Mouse (Mus musculus) left cerebral cortex, postnatal 4 days (tissue): Measurements from ENCODE around the gene Gm36864. TPM values are rescaled to one million over a fixed set of nuclear protein-coding genes. Genes with fewer than 3 reads are reported as not detected.
"Not testable (repeated sequence)": the region's sequence is repeated elsewhere in the genome, so short reads cannot be mapped to it uniquely, and the experiment has no call there.

Experiments used
- DNase-seq: peaks from one replicate; pipeline ENCODE4 v3.0.0-alpha.2; 2022
- intact Hi-C: fragments of 180-260 bp; cut with DNase I; formaldehyde crosslinking; loops from one replicate; pipeline ENCODE4 v1.15.1; 2025
- total RNA-seq, 2 experiments: library from RNA; stranded (reverse); gene quantifications; 2 replicates each; pipeline ENCODE4 v1.2.3; 2021

The Gm36864 gene
- not detected for total RNA-seq

DNA sequence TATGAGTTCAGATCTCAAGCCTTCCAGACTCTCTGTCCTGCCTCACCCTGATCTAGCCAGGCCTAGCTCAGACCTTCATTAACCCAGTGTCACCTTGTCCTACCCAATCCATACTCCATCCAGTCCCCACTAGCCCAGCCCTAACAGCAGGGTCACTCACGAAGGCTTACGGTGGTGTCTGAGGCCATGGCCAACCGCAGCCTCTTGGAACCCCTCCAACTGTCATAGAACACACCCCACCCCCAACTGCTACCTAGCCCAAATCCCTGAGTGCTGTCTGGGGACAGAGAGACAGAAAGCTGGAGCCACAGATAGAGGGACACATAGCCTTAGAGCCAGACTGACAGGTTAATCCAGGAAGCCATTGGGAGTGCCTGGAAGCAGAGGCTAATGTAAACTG lies at the start of gene Gm36864:
Gene Gm36864, plus strand, starts transcription at position 269 of the 400 bp plus-strand sequence.
- intact Hi-C loops, result no loop called here
- DNase-seq, result no peak

DNA sequence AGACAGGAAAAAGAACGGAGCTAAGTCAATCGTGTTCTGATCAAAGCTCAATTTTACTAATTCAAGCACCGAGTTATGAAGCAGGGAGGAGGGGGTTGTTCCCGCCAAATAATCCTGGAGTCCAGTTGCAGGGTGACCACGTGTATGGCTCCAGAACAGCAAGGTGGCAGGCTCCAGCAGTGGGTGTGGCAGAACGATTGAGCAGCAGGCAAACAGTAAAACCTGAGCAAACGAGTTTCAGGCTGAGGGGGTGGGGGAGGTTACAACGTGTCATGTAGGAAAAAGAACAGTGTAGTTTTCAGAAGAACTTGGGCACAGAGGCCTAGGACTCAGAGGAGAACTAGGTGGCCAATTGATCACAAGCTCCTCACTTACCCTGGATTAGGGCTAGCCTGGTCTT lies 49.5 kb upstream of the Gm36864 start:
- intact Hi-C loops, result not testable (repeated sequence)

DNA sequence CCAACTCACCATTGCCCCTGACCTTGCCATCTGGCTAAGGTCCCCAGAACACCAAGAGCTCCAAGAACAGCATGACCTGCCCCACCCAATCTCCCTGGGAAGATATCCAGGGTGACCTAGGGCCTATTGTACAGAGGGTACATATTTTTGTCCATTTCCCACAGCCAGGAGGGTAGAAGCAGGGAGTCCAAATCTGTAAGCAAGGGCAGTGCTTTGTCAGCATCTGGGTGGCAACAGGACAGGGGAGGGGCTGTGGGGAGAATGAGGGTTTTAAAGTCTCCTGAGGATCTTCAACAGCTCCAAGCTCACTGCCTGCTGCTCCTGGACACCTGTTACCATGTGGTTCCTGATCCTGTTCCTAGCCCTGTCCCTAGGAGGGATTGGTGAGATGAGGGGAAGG lies 48.0 kb upstream of the Gm36864 start, which contains the start of gene Klk1b24:
Gene Klk1b24, plus strand, starts transcription at position 301 of the 400 bp plus-strand sequence.
- intact Hi-C loops, result not testable (repeated sequence)

More for the DNA sequence above, 49.5 kb upstream of the Gm36864 start:
- not testable (repeated sequence) for DNase-seq

DNA sequence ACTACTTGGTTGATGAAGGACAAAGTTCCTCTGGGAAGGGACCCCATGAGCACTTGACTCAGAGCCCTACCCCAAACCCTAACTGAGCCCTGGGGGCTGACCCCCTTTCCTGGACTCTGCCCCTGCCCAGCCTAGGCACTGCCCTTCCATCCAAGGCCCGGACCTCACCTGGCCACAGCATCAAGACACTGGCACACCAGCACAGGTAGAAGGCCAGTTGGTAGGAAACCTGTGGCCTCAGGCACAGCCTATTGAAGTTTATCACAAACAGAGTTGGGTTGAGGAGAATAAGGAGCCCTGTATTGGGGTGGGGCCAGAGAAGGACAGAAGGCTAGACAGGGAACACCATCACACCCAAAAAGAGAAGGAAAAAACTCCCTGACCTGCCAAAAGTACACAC lies 42.5 kb upstream of the Gm36864 start:
- intact Hi-C loops, DNase-seq: not testable (repeated sequence)

More for the DNA sequence above, 48.0 kb upstream of the Gm36864 start, which contains the start of gene Klk1b24:
- not testable (repeated sequence) for DNase-seq

DNA sequence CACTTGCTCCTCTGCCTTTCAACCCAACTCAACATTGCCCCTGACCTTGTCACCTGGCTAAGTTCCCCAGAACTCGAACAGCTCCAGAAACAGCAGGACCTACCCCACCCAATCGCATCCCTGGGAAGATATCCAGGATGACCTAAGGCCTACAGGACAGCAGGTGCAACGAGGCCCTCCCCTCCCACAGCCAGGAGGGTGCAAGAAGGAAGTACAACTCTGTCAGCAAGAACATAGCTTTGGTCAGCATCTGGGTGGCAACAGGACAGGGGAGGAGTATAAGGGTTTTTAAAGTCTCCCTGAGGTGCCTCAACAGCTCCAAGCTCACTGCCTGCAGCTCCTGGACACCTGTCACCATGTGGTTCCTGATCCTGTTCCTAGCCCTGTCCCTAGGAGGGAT lies 38.1 kb upstream of the Gm36864 start, which contains the start of gene Klk1b3:
Gene Klk1b3, plus strand, starts transcription at position 301 of the 400 bp plus-strand sequence.
- DNase-seq, result no peak

DNA sequence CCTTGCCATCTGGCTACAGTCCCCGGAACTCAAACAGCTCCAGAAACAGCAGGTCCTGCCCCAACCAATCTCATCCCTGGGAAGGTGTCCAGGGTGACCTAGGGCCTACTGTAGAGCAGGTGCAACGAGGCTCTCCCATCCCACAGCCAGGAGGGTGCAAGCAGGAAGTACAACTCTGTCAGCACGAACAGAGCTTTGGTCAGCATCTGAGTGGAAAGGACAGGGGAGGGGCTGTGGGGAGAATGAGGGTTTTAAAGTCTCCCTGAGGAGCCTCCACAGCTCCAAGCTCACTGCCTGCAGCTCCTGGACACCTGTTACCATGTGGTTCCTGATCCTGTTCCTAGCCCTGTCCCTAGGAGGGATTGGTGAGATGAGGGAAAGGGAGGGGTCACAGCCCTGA lies 28.8 kb upstream of the Gm36864 start, which contains the start of gene Klk1b4:
Gene Klk1b4, plus strand, starts transcription at position 301 of the 400 bp plus-strand sequence.
- DNase-seq, intact Hi-C loops: not testable (repeated sequence)

More for the DNA sequence above, 38.1 kb upstream of the Gm36864 start, which contains the start of gene Klk1b3:
- intact Hi-C loops, result no loop called here

DNA sequence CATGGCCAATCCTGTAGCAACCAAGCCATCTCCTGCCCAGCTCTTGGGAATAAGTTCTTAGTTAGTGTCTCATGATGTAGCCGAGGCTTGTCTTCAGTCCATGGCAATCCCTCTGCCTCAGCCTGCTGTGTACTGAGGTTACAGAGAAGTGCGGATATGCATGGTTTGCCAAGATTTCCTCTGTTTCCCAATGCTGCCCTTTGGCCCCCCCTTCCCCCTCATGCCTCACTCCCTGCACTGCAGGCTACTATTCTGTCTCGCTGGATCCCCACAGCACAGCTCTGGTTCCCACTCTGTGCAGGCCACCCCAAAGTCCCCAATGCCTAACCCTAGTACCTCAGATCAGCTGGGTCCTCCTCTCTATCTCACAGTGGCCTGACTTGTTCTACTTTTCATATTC lies 27.7 kb upstream of the Gm36864 start:
- intact Hi-C loops, result no loop called here
- DNase-seq, result no peak

DNA sequence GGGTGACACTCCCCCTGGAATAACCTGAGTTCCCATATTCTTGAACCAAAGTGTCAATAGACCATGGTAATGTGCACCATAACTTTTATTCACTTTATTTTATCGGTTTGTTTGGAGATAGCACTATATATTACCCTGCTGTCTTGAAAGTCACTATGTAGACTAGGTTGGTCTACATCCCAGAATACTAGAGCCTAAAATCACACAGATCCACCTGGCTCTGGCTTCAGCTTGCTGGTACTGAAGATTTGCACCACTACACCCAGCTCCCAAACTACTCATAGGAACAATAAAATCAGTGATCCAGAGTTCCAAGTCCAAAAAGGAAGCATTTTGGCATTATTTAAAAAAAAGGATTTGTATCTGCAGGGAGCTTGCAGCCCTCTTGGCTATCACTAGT lies 20.3 kb upstream of the Gm36864 start, which contains the start of gene Klk1b5:
Gene Klk1b5, plus strand, starts transcription at position 301 of the 400 bp plus-strand sequence.
- no peak for DNase-seq
- intact Hi-C loops, result no loop called here

DNA sequence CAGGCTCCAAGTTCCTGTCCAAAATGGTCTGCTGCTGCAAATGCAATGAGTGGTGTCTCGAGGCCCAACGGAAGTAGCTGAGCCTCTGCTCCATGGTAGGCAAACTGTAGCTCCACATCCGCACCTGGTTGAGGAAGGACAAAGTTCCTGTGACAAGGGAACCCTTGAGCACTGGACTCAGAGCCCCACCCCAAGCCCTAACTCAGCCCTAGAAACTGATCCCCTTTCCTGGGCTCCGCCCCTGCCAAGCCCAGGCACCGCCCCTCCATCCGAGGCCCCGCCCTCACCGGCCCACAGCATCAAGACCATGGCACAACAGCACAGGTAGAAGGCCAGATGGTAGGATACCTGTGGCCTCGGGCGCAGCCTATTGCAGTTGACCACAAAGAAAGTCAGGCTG lies 14.4 kb upstream of the Gm36864 start:
- intact Hi-C loops, DNase-seq: not testable (repeated sequence)

DNA sequence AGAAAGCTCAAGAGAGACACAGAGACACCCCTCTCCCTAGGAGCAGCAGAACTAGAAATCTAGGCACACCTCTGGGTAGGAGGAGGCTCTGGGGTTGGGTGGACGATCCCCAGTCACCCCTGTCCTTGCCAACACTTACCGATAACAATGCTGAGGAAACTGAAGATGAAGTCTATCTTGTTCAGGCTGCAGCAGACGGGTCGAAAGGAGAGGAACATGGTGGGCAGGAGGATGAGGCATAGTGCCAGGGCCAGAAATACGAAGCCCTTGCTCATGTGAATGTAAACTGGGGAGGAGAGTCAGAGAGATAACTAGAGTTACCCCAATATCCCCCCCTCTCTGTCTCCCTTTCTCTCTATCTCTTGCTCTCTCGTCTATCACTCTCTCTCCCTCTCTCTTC lies 13.6 kb upstream of the Gm36864 start:
- DNase-seq, intact Hi-C loops: not testable (repeated sequence)

DNA sequence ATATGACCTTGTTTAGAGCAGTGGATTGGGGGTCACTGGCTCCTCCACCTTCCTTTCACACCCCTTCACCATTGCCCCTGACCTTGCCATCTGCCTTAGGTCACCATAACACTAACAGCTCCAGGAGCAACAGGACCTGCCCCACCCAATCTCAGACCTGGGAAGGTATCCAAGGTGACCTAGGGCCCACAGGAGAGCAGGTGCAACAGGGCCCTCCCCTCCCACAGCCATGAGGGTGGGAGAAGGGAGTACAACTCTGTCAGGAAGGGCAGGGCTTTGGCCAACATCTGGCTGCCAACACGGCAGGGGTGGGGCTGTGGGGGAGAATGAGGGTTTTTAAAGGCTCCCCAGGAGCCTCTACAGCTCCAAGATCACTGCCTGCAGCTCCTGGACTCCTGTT lies 10.9 kb upstream of the Gm36864 start, which contains the start of gene Klk1:
Gene Klk1, plus strand, starts transcription at position 285 of the 400 bp plus-strand sequence.
- no peak for DNase-seq
- intact Hi-C loops, result no loop called here

DNA sequence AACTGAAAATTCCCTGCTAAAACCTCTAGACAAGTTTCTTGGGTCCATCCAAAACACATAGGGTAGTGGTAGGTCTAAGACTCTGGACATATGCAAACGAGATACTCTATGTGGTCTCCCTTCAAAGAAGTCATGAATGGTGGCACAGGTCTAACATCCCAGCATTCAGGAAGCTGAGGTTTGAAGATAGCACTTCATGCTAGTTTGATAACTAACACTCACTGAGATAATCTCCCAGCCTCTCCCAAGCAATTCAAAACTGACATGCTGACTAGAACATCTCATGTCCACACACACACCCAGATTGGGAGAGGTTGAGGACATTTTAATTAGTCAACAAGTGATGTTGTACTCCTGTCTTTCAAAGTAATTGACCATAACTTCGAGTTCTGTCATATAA lies 3.9 kb downstream of the Gm36864 start:
- no peak for DNase-seq
- intact Hi-C loops, result no loop called here

DNA sequence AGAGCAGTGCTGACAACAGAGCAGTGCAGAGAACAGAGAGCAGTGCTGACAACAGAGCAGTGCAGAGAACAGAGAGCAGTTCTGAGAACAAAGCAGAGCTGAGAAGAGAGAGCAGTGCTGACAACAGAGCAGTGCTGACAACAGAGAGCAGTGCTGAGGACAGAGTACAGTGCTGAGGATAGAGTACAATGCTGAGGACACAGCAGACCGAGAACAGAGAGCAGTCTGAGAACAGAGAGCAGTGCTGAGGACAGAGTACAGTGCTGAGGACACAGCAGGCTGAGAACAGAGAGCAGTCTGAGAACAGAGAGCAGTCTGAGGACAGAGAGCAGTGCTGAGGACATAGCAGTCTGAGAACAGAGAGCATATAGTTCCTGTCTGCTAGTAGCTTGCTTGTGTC lies 4.7 kb downstream of the Gm36864 start:
- DNase-seq, result no peak
- intact Hi-C loops, result no loop called here

DNA sequence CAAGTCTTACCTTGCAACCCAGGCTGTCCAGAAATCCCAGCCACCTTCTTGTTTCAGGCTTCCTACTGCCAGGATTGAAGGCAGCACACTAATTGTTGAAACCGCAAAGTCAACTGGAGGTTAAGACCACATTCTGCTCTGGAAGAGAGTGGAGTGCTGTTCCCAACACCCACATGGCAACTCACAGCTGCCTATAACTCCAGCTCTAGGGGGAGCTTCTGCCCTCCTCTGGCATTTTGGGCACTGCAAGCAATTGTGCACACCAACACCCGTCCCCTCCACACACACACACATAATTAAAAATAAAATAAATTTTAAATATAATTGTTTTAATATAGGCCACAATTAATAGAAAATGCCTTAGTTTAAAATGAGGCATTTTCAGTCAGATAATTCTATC lies 5.2 kb downstream of the Gm36864 start:
- intact Hi-C loops, result no loop called here

DNA sequence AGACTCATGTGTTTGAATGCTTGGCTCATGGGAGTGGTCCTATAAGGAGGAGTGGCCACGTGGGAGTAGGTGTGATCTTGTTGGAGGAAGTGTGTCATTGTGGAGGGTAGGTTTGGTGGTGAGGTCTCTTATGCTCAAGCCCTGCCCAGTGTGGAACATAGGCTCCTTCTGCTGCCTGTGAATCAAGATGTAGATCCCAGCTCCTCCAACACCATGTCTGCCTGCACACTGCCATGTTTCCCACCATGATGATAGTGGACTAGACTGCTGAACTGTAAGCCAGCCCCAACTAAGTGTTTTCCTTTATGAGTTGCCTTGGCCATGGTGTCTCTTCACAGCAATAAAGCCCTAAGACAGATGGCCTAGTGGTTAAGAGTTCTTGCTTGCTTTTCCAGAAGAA lies 8.1 kb downstream of the Gm36864 start:
- no peak for DNase-seq
- intact Hi-C loops, result no loop called here

More for the DNA sequence above, 5.2 kb downstream of the Gm36864 start:
- DNase-seq, result no peak

DNA sequence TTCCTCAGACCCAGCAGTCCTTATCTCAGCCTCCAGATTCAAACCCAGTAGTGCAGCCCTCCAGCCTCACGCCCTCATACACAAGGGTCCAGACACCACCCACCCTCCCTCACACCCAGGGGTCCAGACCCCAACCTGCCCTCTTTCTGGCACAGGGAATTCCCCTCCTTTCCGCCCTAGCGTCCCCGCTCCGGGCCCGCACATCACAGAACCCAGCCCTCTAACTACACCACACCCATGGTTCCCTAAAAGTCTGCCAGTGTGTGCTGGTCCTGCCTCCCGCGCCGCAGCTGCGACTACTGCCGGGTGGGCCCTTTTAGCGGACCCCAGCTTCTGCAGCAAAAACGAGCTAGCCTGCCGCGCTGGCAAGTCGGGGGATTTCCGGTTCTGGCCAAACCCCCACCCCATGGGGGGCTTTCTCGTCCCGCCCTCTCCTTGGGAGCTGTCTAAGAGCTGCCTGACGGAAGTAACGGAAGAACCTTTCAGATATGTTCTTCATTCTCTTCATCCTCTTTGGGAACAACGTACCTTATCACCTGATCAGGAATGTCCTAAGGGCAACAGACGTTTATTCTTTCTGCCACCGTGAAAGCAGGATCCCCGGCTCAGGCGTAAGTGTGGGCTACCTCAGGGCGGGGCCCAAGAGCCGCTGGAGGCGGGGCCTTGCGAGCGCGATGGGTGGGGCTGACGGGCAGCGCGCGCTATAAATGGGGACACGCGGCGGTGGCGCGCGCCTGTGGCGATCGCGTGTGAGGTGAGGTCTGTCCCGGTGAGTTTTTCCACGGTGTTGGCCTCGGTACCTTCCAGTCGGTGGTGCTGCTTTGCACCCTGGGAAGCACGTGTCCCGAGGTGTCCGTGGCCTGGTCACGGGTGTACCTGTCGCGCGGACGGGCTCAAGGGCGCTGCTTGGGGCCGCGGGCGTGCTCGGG lies 10.3 kb downstream of the Gm36864 start, which contains the start of the genes 1700028J19Rik and 2410002F23Rik:
Gene 1700028J19Rik, minus strand, starts transcription at position 641 of the 929 bp plus-strand sequence.
Gene 2410002F23Rik, plus strand, starts transcription at position 668 of the 929 bp plus-strand sequence.
- intact Hi-C loops, result no loop called here
- peak; percentile 96 for DNase-seq

DNA sequence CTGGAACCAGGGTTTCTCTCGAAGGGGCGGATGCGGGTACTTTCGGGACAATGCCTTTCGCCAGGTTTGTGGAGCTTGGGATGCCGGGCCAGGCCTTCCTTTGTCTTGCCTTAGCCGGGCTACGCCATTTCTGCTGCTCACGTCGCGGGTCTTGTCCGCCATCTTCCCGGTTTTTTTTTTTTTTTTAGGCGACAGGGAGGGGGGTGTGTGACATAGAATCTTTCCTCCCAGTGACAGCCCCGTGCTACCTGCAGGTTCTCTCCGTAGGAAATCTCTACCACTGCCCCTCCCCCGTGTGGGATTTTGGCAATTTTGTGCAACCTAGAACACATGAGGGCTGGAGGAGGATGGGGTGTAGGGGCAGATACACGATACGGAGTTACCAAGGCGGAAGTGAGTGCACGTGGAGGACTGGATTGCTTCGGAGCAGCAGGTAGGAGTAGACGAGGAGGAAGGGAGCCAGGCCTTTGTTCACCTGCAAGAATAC lies 11.1 kb downstream of the Gm36864 start:
- no peak for DNase-seq
- intact Hi-C loops, result no loop called here

DNA sequence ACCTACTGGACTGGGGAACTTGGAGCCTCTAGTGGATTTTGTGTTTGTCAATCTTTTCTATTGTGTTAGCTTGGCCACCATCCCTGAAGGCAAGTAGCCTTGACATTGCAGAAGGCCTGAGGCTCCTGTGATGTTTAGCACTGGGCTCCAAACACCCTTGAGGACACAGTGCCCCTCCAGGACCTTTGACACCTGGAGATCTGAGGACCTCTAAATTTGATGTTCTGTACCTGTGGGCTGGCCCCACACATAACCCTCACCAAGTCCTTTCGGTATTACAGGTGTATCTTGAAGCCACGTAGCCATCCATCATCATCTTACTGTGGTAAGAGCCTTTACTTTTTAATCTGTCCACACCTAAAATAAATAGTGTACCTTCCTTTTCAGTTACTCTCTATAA lies 12.0 kb downstream of the Gm36864 start:
- no peak for DNase-seq
- intact Hi-C loops, result no loop called here

DNA sequence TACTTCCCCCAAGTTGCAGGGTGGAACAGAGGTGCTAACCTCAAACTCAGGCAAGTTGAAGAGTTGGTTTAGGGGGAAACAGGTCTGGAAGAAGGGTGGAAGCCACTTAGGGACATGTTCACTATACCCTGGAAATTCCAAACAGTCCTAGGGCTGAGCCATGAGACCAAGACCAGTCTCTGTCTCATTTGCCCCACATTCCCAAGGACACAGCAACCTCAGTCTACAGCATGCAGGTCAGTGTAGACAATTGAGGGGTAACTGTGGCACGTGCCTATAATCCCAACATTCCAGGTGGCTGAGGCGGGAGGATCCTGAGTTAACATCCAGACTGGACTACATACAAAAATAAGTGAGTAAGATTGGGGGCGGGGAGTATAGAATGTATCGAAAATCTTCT lies 13.3 kb downstream of the Gm36864 start:
- no peak for DNase-seq
- intact Hi-C loops, result no loop called here

DNA sequence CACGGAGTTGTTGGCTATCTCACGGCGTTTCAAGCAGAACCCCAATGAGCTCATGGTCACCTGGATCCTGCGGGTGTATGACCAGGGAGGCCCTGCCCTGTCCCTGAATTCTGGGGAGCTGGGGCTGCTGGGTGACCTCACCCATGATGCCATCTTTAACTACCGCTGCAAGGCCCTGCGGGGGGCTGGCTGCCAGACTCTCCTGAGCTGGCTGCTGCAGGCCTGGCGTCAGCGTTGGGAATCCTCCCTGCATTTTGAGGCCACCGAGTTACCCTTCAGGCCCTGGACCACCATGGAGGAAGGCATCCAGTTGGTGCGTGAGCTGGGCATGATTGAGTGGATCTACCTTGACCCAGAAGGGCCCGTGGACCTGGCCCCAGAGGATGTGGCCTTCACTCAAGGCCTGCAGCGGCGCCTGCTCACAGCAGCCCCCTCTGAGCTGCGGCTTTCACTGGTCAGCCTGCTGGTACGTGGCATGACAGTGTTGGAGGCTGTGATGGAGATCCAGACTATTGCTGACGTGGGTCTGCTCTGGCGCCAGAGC lies 14.8 kb downstream of the Gm36864 start:
- intact Hi-C loops, DNase-seq: not testable (repeated sequence)
